Mouse (Mus musculus) spleen, postnatal 36 days (tissue): ENCODE data around the gene Nat8f4.
"Not testable (repeated sequence)": the region's sequence is repeated elsewhere in the genome, so short reads cannot be mapped to it uniquely, and the experiment has no call there.

Experiments used
- DNase-seq, 2 experiments: peaks; one replicate each; pipeline ENCODE4 v3.0.0; 2022; ENCODE audit warnings: low spot score in 2 of 2, mixed read lengths in 1 of 2

The Nat8f4 gene

GRCm38 (mm10) chr6:85898596-85899475 is 5.8 kb downstream of the Nat8f4 start:
- not testable (repeated sequence) for DNase-seq

DNA sequence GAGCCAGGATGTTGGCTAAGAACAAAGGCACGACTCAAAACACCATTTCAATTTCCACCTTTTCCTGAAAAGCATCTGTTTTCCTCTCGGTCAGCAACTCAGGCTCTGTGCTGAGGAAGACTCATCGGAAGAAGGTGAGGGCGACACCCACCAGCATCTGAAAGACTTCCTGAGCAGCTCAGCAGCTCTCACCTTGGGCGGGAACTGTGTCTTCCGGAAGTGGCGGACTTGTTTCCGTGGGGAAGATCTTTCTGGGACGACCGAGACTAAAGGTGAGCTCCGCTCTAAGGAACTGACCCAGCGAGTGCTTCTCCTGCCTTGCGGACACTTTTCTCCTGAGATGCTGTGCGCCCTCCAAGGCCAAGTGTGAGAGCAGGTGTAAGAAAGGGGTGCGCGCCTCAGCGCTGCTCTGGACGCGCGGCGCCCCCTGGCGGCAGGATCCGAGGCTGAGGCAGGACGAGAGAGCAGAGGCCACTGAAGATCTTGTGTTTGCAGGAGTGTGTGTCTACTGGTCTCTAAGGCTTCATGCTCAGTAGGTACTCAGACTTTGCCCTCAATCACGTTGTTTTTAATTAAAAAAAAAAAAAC is 9.5 kb downstream of the Nat8f4 start:
- not testable (repeated sequence) for DNase-seq

GRCm38 (mm10) chr6:85888961-85889360 is 15.7 kb downstream of the Nat8f4 start:
- no peak for DNase-seq

DNA sequence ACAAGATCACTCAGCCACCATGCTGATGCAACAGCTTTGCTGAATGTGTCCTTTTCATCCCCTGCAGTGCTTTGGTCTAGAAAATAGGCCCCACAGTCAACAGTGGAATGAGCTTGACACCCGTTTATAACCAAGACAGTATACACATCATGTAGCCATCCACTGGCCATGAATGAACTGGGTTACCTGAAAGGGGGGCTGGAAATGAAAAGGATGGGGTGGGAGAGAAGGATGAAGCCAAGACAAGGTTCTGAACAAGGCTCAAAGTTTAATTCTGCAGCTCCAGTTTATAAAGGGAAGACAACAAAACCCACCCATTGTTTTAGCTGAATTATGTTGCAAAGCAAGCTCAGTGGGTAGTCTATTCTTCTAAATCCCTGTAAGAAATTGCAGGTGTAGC is 20.4 kb downstream of the Nat8f4 start:
- no peak for DNase-seq

- not testable (repeated sequence) for DNase-seq
Observed at GRCm38 (mm10) chr6:85883246-85883645, 21.4 kb downstream of the Nat8f4 start.

GRCm38 (mm10) chr6:85869006-85869405 is 35.7 kb downstream of the Nat8f4 start, which contains the start of gene Nat8f2:
Gene Nat8f2 (minus strand): TSS chr6:85869158.
- not testable (repeated sequence) for DNase-seq

- DNase-seq = no peak
Observed at GRCm38 (mm10) chr6:85867726-85868690, 36.7 kb downstream of the Nat8f4 start.

- not testable (repeated sequence) for DNase-seq
Observed at GRCm38 (mm10) chr6:85866995-85867394, 37.7 kb downstream of the Nat8f4 start.

DNA sequence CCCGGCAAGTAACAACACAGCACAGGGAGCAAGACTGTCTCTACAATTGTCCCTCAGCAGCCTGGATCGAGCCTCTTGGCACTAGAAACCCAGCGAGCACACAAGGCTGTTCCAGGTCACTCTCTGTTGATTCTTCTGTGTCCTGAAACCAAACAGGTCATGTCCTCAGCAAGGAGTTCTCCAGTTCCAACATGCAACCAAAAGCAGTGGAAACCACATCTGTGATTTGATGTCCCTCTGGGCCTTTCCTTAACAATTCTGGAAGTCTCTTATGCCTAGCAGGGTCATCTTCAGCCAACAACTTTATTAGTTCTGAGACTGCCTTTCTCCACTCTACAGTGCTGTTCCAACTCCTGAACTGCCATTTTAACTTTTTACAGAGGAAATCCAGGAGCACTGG is 38.5 kb downstream of the Nat8f4 start:
- DNase-seq = not testable (repeated sequence)

DNA sequence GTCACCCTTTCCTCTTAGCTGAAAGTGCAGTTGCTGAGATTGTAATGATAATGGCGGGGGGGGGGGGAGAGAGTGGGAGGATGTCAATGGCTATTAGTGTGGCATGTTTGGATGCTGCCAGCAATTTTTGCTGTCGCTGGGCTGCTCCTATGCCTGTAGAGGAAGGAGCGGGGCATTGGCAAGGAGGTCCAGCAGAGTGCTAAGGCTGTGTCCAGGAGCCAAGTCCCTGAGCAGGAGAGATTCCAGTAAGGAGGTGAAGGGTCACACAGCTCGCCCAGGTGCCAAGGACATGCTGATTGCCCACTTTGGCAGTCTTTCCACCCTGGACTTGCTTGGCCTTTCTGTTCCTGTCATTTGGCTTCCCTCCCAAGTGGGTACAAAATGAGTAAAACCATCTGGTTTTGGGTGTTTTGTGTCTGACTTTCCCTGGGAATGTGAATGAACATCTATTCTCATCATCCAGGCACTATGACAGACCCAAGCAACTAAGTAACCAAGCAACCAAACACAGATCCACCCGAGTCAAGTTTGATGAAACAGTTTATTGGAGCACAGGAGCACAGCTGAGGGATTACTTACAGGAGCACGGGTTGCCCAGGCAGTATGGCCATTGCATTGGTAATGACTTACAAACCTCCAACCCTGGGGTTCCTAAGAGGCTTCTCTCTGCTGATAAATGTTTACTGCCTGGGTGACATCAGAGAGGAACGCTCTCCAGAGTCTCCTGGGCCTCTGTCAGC is 39.6 kb downstream of the Nat8f4 start:
- not testable (repeated sequence) for DNase-seq

DNA sequence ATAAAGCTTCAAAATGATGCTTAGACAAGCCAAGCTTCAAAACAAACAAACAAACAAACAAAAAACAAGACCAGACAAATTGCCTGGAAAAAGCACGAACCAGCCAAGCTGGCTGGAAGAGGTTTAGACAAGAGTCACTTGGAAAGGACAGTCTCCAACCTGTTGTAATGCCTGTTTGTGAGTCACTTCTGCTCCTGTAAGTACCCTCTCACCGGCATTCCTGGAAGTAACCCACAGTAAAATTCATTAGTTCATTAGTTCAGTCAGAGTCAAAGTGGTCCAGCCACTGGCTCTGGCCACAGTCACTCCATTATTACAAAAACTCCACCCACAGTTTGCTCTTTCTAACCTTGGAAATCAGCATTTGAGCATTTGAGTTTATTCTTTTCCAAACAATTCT is 40.8 kb downstream of the Nat8f4 start:
- DNase-seq = no peak

GRCm38 (mm10) chr6:85863136-85863535 is 41.5 kb downstream of the Nat8f4 start:
- no peak for DNase-seq

DNA sequence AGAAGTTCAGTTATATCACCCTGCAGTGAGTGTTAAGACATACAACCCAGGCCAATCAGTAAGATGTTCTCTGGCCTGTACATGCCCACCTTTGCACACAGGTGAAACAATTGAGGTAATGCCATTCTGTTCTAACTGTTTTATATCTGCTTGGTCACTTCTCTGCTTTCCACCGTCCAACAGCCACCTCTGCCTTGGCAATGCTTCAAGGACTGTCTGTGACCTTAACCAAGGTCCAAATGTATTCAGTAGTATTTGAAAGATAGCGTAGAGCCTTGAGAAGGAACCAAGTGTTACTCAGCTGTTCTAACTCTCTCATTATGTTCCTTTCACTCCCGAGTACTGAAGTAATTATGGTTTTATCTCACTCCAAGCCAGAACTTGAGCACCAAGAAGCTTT is 42.1 kb downstream of the Nat8f4 start:
- no peak for DNase-seq

DNA sequence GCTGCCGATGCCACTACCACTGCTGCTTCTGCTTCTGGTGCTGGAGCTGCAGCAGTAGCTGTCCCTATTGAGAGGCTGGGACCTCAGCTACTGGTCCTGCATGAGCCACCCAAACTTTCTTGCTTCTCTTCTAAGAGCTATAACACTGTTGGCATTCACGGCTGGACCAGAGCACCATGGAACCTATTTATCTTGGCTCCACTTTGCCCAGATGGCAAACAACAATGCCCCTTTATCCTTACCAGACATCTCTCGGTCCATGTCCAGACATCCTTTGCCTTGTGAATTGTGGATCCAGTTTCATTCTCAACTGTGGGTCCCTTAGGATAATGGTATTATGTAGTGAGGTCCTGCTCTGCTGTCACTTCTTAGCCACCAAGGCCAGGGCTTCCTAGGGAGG is 43.4 kb downstream of the Nat8f4 start:
- no peak for DNase-seq

- no peak for DNase-seq
Observed at GRCm38 (mm10) chr6:85856194-85856678, 48.4 kb downstream of the Nat8f4 start.

DNA sequence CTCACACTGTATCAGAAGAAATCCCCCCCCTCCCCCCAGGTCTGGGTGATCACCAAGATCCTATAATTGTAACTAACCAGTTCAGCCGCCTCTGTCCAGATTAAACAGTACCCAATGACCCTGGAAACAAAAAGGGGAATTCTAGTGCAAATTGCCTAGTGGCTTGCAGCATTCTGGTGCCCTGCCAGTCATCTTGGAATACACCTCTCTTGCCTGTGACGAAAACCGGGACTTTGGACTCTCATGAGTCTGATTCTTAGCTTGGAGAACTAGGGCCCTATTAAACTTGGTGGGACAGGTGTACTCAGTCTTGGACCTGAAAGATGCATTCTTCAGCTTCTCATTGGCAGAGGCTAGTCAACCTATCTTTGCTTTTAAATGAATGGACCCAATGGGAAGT is 51.2 kb downstream of the Nat8f4 start:
- no peak for DNase-seq

DNA sequence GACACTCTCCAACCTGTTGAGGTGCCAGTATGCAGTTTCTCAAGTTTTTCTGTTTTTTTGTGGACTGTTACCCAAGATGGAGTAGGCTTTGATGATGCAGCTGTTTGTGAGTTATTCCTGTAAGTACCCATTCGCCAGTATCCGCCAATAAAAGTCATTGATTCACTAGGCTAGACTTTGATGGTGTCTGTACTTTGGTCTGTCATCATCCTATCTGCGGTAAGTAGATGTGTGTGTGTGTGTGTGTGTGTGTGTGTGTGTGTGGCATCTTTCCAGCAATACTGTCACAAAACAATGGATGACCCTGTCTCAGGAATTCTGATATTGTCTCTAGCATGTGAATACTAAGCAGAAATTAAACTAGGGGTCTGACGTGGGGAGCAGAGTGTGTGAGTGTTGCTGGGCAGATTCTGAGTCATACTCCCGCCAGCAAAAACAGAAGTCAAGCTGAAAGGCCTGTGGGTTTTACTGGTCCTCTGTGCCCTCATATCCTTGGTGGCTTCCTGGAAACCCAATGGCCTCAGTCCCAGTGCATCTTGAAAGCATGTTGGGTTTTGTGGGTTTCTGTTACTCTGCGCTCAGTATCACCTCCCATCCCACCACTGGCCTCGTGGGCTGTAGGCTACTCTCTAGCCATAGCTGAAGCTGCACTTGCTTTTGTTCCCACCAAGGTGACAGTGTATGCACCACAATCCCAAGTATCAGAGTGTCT is 53.5 kb downstream of the Nat8f4 start:
- no peak for DNase-seq

- DNase-seq = no peak
Observed at GRCm38 (mm10) chr6:85849240-85849639, 55.4 kb downstream of the Nat8f4 start.
